Mouse (Mus musculus) limb, embryonic 14.5 days (tissue): ENCODE results near the gene Gm17581. TPM values are rescaled to one million over a fixed set of nuclear protein-coding genes. Genes with fewer than 3 reads are reported as not detected.
"Not testable (repeated sequence)": the region's sequence is repeated elsewhere in the genome, so short reads cannot be mapped to it uniquely, and the experiment has no call there.

ENCODE experiments used
- ATAC-seq: fragments of 200-750 bp; cut with Nextera tagmentation; 2 replicates; pipeline ENCODE4 v1.8.0; 2017; ENCODE audit warnings: low read depth, moderate number of reproducible peaks, moderate TSS enrichment; ENCODE audit not compliant: low FRiP score
- DNase-seq: peaks from one replicate; pipeline ENCODE4 v3.0.0-alpha.2; 2015; ENCODE audit warnings: low spot score
- H3K27ac ChIP-seq: fragments of 300-500 bp; sonication (generic); replicated peaks from 2 replicates; pipeline ENCODE4 v1.5.1; 2014; ENCODE audit warnings: low read depth, mild to moderate bottlenecking, low read length, moderate library complexity, mixed read lengths
- H3K27me3 ChIP-seq: fragments of 300-500 bp; sonication (generic); 2 replicates; pipeline ENCODE4 v1.6.1; 2014; ENCODE audit warnings: low read length, mixed read lengths; ENCODE audit not compliant: control insufficient read depth, insufficient read depth
- H3K36me3 ChIP-seq: fragments of 300-500 bp; sonication (generic); 2 replicates; pipeline ENCODE4 v1.6.1; 2014; ENCODE audit warnings: mild to moderate bottlenecking, low read length, moderate library complexity, mixed read lengths; ENCODE audit not compliant: control insufficient read depth, insufficient read depth
- H3K4me1 ChIP-seq: fragments of 300-500 bp; sonication (generic); 2 replicates; pipeline ENCODE4 v1.6.1; 2014; ENCODE audit warnings: antibody characterized with exemption, low read length, mixed read lengths; ENCODE audit not compliant: control insufficient read depth, insufficient read depth
- H3K4me2 ChIP-seq: fragments of 300-500 bp; sonication (generic); replicated peaks from 2 replicates; pipeline ENCODE4 v1.6.1; 2014; ENCODE audit warnings: low read depth, mild to moderate bottlenecking, low read length, moderate library complexity; ENCODE audit not compliant: severe bottlenecking
- H3K4me3 ChIP-seq: fragments of 300-500 bp; sonication (generic); replicated peaks from 2 replicates; pipeline ENCODE4 v1.5.1; 2014; ENCODE audit warnings: low read length
- H3K9ac ChIP-seq: fragments of 300-500 bp; sonication (generic); 2 replicates; pipeline ENCODE4 v1.6.1; 2014; ENCODE audit warnings: mild to moderate bottlenecking, low read depth, low read length, moderate library complexity; ENCODE audit not compliant: severe bottlenecking
- H3K9me3 ChIP-seq: fragments of 300-500 bp; sonication (generic); 2 replicates; pipeline ENCODE4 v1.6.1; 2016; ENCODE audit warnings: low read length; ENCODE audit not compliant: control insufficient read depth
- POLR2A ChIP-seq: fragments of 200-500 bp; IDR thresholded peaks from 2 replicates; pipeline ENCODE4 v1.8.0; 2012; ENCODE audit warnings: inconsistent platforms, mild to moderate bottlenecking, moderate library complexity, borderline replicate concordance; ENCODE audit not compliant: insufficient read depth, insufficient read length; ENCODE audit errors: extremely low read depth
- WGBS: fragments of 180-500 bp; shearing (Covaris S2); extraction: QIAGEN DNeasy Blood & Tissue Kit; methylation state at CpG from one replicate; pipeline ENCODE4 v1.1.7; 2014; 5-methylcytosine and 5-hydroxymethylcytosine counted together
- polyA plus RNA-seq, 2 experiments: library from polyadenylated mRNA; depleted of rRNA in 1 of 2; stranded (reverse) in 1 of 2; unstranded in 1 of 2; fragments of >200 nt; fragmentation: Nextera tagmentation in 1 of 2; extraction: Ambion mirVana in 1 of 2; gene quantifications; 2 replicates each; pipeline versions ENCODE4 v1.2.1 to v1.2.3; 2012 to 2014

Gene Gm17581
- not detected in 2 replicates for polyA plus RNA-seq (2012; rRNA removed)
- not detected in 2 replicates for polyA plus RNA-seq (2014; fragmentation: Nextera tagmentation; extraction: Ambion mirVana)

- not testable (repeated sequence) for H3K27me3 ChIP-seq, H3K27ac ChIP-seq, H3K4me2 ChIP-seq, H3K4me1 ChIP-seq, H3K9ac ChIP-seq, DNase-seq, H3K4me3 ChIP-seq, H3K9me3 ChIP-seq, ATAC-seq, H3K36me3 ChIP-seq
- WGBS, result 86% methylated on average over 5 of the region's 5 CpGs
Measured at GRCm38 (mm10) chr2:155735766-155736165, at the start of gene Gm17581. Gene Gm17581, minus strand, starts transcription at chr2:155735866.

- DNase-seq (no peak), ATAC-seq (no peak)
- no peaks in the 10 kb centered on the region for H3K36me3 ChIP-seq
- no peak overlapping the region for H3K27ac ChIP-seq
- H3K9ac ChIP-seq, result no peak overlapping the region
- TF ChIP-seq POLR2A, result no peak
- no peaks in the 10 kb centered on the region for H3K4me1 ChIP-seq
- no peak overlapping the region for H3K4me2 ChIP-seq
- WGBS, result 80% methylated on average over 6 of the region's 6 CpGs
- H3K4me3 ChIP-seq, result no peak overlapping the region
- no peaks in the 10 kb centered on the region for H3K9me3 ChIP-seq
- H3K27me3 ChIP-seq, result no peaks in the 10 kb centered on the region
Measured at GRCm38 (mm10) chr2:155784534-155784933, 48.9 kb upstream of the Gm17581 start.

GRCm38 (mm10) chr2:155779506-155779905 lies 43.8 kb upstream of the Gm17581 start:
- H3K9ac ChIP-seq, result no peak overlapping the region
- H3K4me3 ChIP-seq, result no peak overlapping the region
- peaks cover 25% of the 10 kb centered on the region for H3K27me3 ChIP-seq
- H3K27ac ChIP-seq, result no peak overlapping the region
- H3K4me1 ChIP-seq, result 0 out of 2 replicates have a peak, but pooled peaks cover 3% of the 10 kb centered on the region
- H3K9me3 ChIP-seq, result no peaks in the 10 kb centered on the region
- no peak for DNase-seq
- H3K36me3 ChIP-seq, result no peaks in the 10 kb centered on the region
- TF ChIP-seq POLR2A, result no peak
- H3K4me2 ChIP-seq, result no peak overlapping the region
- no peak for ATAC-seq
- 76% methylated on average over 3 of the region's 3 CpGs for WGBS

GRCm38 (mm10) chr2:155779066-155779465 lies 43.4 kb upstream of the Gm17581 start:
- no peak overlapping the region for H3K27ac ChIP-seq
- H3K27me3 ChIP-seq, result peaks cover 29% of the 10 kb centered on the region
- no peak overlapping the region for H3K9ac ChIP-seq
- H3K36me3 ChIP-seq, result no peaks in the 10 kb centered on the region
- no peak overlapping the region for H3K4me3 ChIP-seq
- TF ChIP-seq POLR2A, result no peak
- DNase-seq (no peak), ATAC-seq (no peak)
- H3K4me1 ChIP-seq, result 0 out of 2 replicates have a peak, but pooled peaks cover 3% of the 10 kb centered on the region
- H3K4me2 ChIP-seq, result no peak overlapping the region
- WGBS, result 41% methylated on average over 7 of the region's 7 CpGs
- no peaks in the 10 kb centered on the region for H3K9me3 ChIP-seq

GRCm38 (mm10) chr2:155778004-155778403 lies 42.3 kb upstream of the Gm17581 start:
- Histone ChIP-seq H3K4me1 (0 out of 2 replicates have a peak, but pooled peaks cover 3% of the 10 kb centered on the region), H3K9ac (no peak overlapping the region), H3K9me3 (no peaks in the 10 kb centered on the region), H3K27ac (no peak overlapping the region), H3K27me3 (peaks cover 39% of the 10 kb centered on the region), H3K4me2 (no peak overlapping the region), H3K36me3 (no peaks in the 10 kb centered on the region), H3K4me3 (no peak overlapping the region)
- ATAC-seq (no peak), DNase-seq (no peak)
- no peak for TF ChIP-seq POLR2A
- WGBS, result 72% methylated on average over 6 of the region's 6 CpGs

GRCm38 (mm10) chr2:155777688-155777985 lies 42.0 kb upstream of the Gm17581 start:
- H3K9me3 ChIP-seq, result no peaks in the 10 kb centered on the region
- H3K4me2 ChIP-seq, result no peak overlapping the region
- ATAC-seq, result no peak
- 0 out of 2 replicates have a peak, but pooled peaks cover 3% of the 10 kb centered on the region for H3K4me1 ChIP-seq
- no peak overlapping the region for H3K27ac ChIP-seq
- peaks cover 42% of the 10 kb centered on the region for H3K27me3 ChIP-seq
- no peak overlapping the region for H3K4me3 ChIP-seq
- DNase-seq, result no peak
- H3K9ac ChIP-seq, result no peak overlapping the region
- no peaks in the 10 kb centered on the region for H3K36me3 ChIP-seq
- TF ChIP-seq POLR2A, result no peak
- 75% methylated on average over 4 of the region's 4 CpGs for WGBS
